Mouse (Mus musculus): ENCODE results near the gene Gm20388. TPM values are rescaled to one million over a fixed set of nuclear protein-coding genes. Genes with fewer than 3 reads are reported as not detected.
A peak's percentile ranks its signal among the peaks of the same experiment; 100 is the strongest.

Gm20388 gene
- polyA plus RNA-seq, 1 experiment from 2014 or later: not detected

- Histone ChIP-seq H3K9ac (replicated peaks) (no peak overlapping the region), H3K27ac (replicated peaks) (no peak overlapping the region), H3K36me3 (no peaks in the 10 kb centered on the region), H3K9me3 (no peaks in the 10 kb centered on the region), H3K4me2 (replicated peaks) (no peak overlapping the region), H3K4me3 (no peak overlapping the region), H3K27me3 (no peaks in the 10 kb centered on the region), H3K4me1 (no peaks in the 10 kb centered on the region)
- no peak for ATAC-seq (replicated peaks)
- WGBS: 84% methylated on average over 8 of the region's 8 CpGs
These were observed 3798.1 kb downstream of the Gm20388 start for GRCm38 (mm10) chr8:123708729-123709128.

GRCm38 (mm10) chr8:123710335-123710734, 3799.7 kb downstream of the Gm20388 start:
- H3K4me1 ChIP-seq: no peaks in the 10 kb centered on the region
- 84% methylated on average over 5 of the region's 5 CpGs for WGBS
- H3K36me3 ChIP-seq: no peaks in the 10 kb centered on the region
- no peak overlapping the region for H3K4me2 ChIP-seq (replicated peaks)
- no peak overlapping the region for H3K4me3 ChIP-seq
- no peak for ATAC-seq (replicated peaks)
- no peak overlapping the region for H3K9ac ChIP-seq (replicated peaks)
- H3K27ac ChIP-seq (replicated peaks): no peak overlapping the region
- no peaks in the 10 kb centered on the region for H3K9me3 ChIP-seq
- no peaks in the 10 kb centered on the region for H3K27me3 ChIP-seq

GRCm38 (mm10) chr8:123714451-123714850, 3803.8 kb downstream of the Gm20388 start:
- Histone ChIP-seq H3K9ac (replicated peaks) (no peak overlapping the region), H3K4me1 (peaks cover 8% of the 10 kb centered on the region), H3K4me2 (replicated peaks) (no peak overlapping the region), H3K27ac (replicated peaks) (no peak overlapping the region), H3K36me3 (no peaks in the 10 kb centered on the region), H3K9me3 (no peaks in the 10 kb centered on the region), H3K4me3 (no peak overlapping the region), H3K27me3 (no peaks in the 10 kb centered on the region)
- ATAC-seq (replicated peaks): no peak
- WGBS: 95% methylated on average over 5 of the region's 5 CpGs

GRCm38 (mm10) chr8:123715916-123716592, 3805.4 kb downstream of the Gm20388 start:
- peak; percentile 71 for ATAC-seq (replicated peaks)

GRCm38 (mm10) chr8:123717104-123717503, 3806.5 kb downstream of the Gm20388 start:
- Histone ChIP-seq H3K36me3 (no peaks in the 10 kb centered on the region), H3K4me2 (replicated peaks) (no peak overlapping the region), H3K9ac (replicated peaks) (no peak overlapping the region), H3K4me3 (no peak overlapping the region), H3K27ac (replicated peaks) (no peak overlapping the region), H3K27me3 (no peaks in the 10 kb centered on the region), H3K4me1 (peaks cover 19% of the 10 kb centered on the region), H3K9me3 (no peaks in the 10 kb centered on the region)
- WGBS: 63% methylated on average over 2 of the region's 2 CpGs
- no peak for ATAC-seq (replicated peaks)

More at GRCm38 (mm10) chr8:123715916-123716592, 3805.4 kb downstream of the Gm20388 start:
- no peak overlapping the region for H3K4me3 ChIP-seq
- 19% methylated on average over 13 of the region's 13 CpGs for WGBS
- H3K27ac ChIP-seq (replicated peaks): no peak overlapping the region
- no peaks in the 10 kb centered on the region for H3K9me3 ChIP-seq
- H3K27me3 ChIP-seq: no peaks in the 10 kb centered on the region
- H3K4me1 ChIP-seq: peaks cover 19% of the 10 kb centered on the region
- H3K36me3 ChIP-seq: no peaks in the 10 kb centered on the region
- no peak overlapping the region for H3K9ac ChIP-seq (replicated peaks)
- no peak overlapping the region for H3K4me2 ChIP-seq (replicated peaks)

GRCm38 (mm10) chr8:123717516-123718490, 3807.2 kb downstream of the Gm20388 start:
- WGBS: 75% methylated on average over 15 of the region's 15 CpGs
- Histone ChIP-seq H3K27me3 (no peaks in the 10 kb centered on the region), H3K36me3 (no peaks in the 10 kb centered on the region), H3K4me3 (no peak overlapping the region), H3K9me3 (no peaks in the 10 kb centered on the region), H3K9ac (replicated peaks) (no peak overlapping the region), H3K4me2 (replicated peaks) (no peak overlapping the region), H3K27ac (replicated peaks) (no peak overlapping the region), H3K4me1 (peaks cover 19% of the 10 kb centered on the region)
- ATAC-seq (replicated peaks): no peak

GRCm38 (mm10) chr8:123718752-123719151, 3808.1 kb downstream of the Gm20388 start:
- Histone ChIP-seq H3K4me3 (no peak overlapping the region), H3K4me1 (peaks cover 19% of the 10 kb centered on the region), H3K9ac (replicated peaks) (no peak overlapping the region), H3K9me3 (no peaks in the 10 kb centered on the region), H3K27me3 (no peaks in the 10 kb centered on the region), H3K27ac (replicated peaks) (no peak overlapping the region), H3K36me3 (no peaks in the 10 kb centered on the region), H3K4me2 (replicated peaks) (no peak overlapping the region)
- WGBS: 77% methylated on average over 2 of the region's 2 CpGs
- no peak for ATAC-seq (replicated peaks)

- H3K27me3 ChIP-seq: no peaks in the 10 kb centered on the region
- H3K9me3 ChIP-seq: no peaks in the 10 kb centered on the region
- ATAC-seq (replicated peaks): no peak
- WGBS: 92% methylated on average over 6 of the region's 6 CpGs
- H3K9ac ChIP-seq (replicated peaks): no peak overlapping the region
- peaks cover 19% of the 10 kb centered on the region for H3K4me1 ChIP-seq
- no peak overlapping the region for H3K27ac ChIP-seq (replicated peaks)
- no peak overlapping the region for H3K4me2 ChIP-seq (replicated peaks)
- H3K36me3 ChIP-seq: no peaks in the 10 kb centered on the region
- no peak overlapping the region for H3K4me3 ChIP-seq
These were observed 3808.6 kb downstream of the Gm20388 start for GRCm38 (mm10) chr8:123719280-123719679.

- ATAC-seq (replicated peaks): no peak
- Histone ChIP-seq H3K9me3 (no peaks in the 10 kb centered on the region), H3K27me3 (no peaks in the 10 kb centered on the region), H3K4me2 (replicated peaks) (no peak overlapping the region), H3K9ac (replicated peaks) (no peak overlapping the region), H3K36me3 (no peaks in the 10 kb centered on the region), H3K4me3 (no peak overlapping the region), H3K4me1 (peaks cover 19% of the 10 kb centered on the region), H3K27ac (replicated peaks) (no peak overlapping the region)
- 59% methylated on average over 5 of the region's 5 CpGs for WGBS
These were observed 3809.2 kb downstream of the Gm20388 start for GRCm38 (mm10) chr8:123719811-123720210.

GRCm38 (mm10) chr8:123720471-123721001, 3809.9 kb downstream of the Gm20388 start:
- Histone ChIP-seq H3K4me3 (no peak overlapping the region), H3K9ac (replicated peaks) (0 out of 2 replicates have a peak overlapping the region, but pooled peaks have one; percentile 13), H3K36me3 (no peaks in the 10 kb centered on the region), H3K4me1 (peaks cover 26% of the 10 kb centered on the region), H3K4me2 (replicated peaks) (no peak overlapping the region), H3K9me3 (no peaks in the 10 kb centered on the region), H3K27me3 (no peaks in the 10 kb centered on the region), H3K27ac (replicated peaks) (no peak overlapping the region)
- no peak for ATAC-seq (replicated peaks)
- WGBS: 11% methylated on average over 12 of the region's 12 CpGs

- Histone ChIP-seq H3K9ac (replicated peaks) (no peak overlapping the region), H3K36me3 (no peaks in the 10 kb centered on the region), H3K27ac (replicated peaks) (no peak overlapping the region), H3K4me1 (peaks cover 22% of the 10 kb centered on the region), H3K4me2 (replicated peaks) (no peak overlapping the region), H3K4me3 (no peak overlapping the region), H3K27me3 (no peaks in the 10 kb centered on the region), H3K9me3 (no peaks in the 10 kb centered on the region)
- ATAC-seq (replicated peaks): no peak
- WGBS: 90% methylated on average over 5 of the region's 5 CpGs
These were observed 3811.6 kb downstream of the Gm20388 start for GRCm38 (mm10) chr8:123722245-123722644.

GRCm38 (mm10) chr8:123724752-123725151, 3814.1 kb downstream of the Gm20388 start:
- Histone ChIP-seq H3K4me2 (replicated peaks) (no peak overlapping the region), H3K9me3 (no peaks in the 10 kb centered on the region), H3K27me3 (no peaks in the 10 kb centered on the region), H3K36me3 (no peaks in the 10 kb centered on the region), H3K4me1 (peaks cover 35% of the 10 kb centered on the region), H3K9ac (replicated peaks) (no peak overlapping the region), H3K4me3 (no peak overlapping the region), H3K27ac (replicated peaks) (peak overlapping the region; percentile 34; the same call in 1 of the 2 replicates)
- no peak for ATAC-seq (replicated peaks)
- WGBS: 89% methylated on average over 10 of the region's 10 CpGs

Measured in forebrain, embryonic 15.5 days (tissue).